Mouse (Mus musculus) kidney, embryonic 15.5 days (tissue): Measurements from ENCODE around the gene Rnase11. TPM values are rescaled to one million over a fixed set of nuclear protein-coding genes. Genes with fewer than 3 reads are reported as not detected.

ENCODE experiments used
- ATAC-seq: fragments of 200-750 bp; cut with Nextera tagmentation; replicated peaks from 2 replicates; pipeline ENCODE4 v1.8.0; 2017; ENCODE audit warnings: moderate TSS enrichment; ENCODE audit not compliant: low FRiP score
- H3K27ac ChIP-seq: fragments of 300-500 bp; sonication (generic); 2 replicates; pipeline ENCODE4 v1.5.1; 2015; ENCODE audit warnings: mild to moderate bottlenecking, inconsistent platforms
- H3K27me3 ChIP-seq: fragments of 300-500 bp; sonication (generic); 2 replicates; pipeline ENCODE4 v1.6.1; 2015; ENCODE audit warnings: inconsistent platforms
- H3K36me3 ChIP-seq: fragments of 300-500 bp; sonication (generic); 2 replicates; pipeline ENCODE4 v1.6.1; 2015; ENCODE audit warnings: inconsistent platforms
- H3K4me1 ChIP-seq: fragments of 300-500 bp; sonication (generic); 2 replicates; pipeline ENCODE4 v1.6.1; 2015; ENCODE audit warnings: inconsistent platforms
- H3K4me2 ChIP-seq: fragments of 300-500 bp; sonication (generic); 2 replicates; pipeline ENCODE4 v1.6.1; 2015; ENCODE audit warnings: moderate library complexity, mild to moderate bottlenecking, inconsistent platforms
- H3K4me3 ChIP-seq: fragments of 300-500 bp; sonication (generic); replicated peaks from 2 replicates; pipeline ENCODE4 v1.5.1; 2015; ENCODE audit warnings: mild to moderate bottlenecking, inconsistent platforms
- H3K9ac ChIP-seq: fragments of 300-500 bp; sonication (generic); 2 replicates; pipeline ENCODE4 v1.6.1; 2015; ENCODE audit warnings: mild to moderate bottlenecking, inconsistent platforms
- H3K9me3 ChIP-seq: fragments of 300-500 bp; sonication (generic); replicated peaks from 2 replicates; pipeline ENCODE4 v1.6.1; 2016; ENCODE audit warnings: inconsistent platforms
- WGBS: fragments of 180-500 bp; shearing (Covaris S2); methylation state at CpG from one replicate; pipeline ENCODE4 v1.1.7; 2015; ENCODE audit warnings: mixed read lengths; 5-methylcytosine and 5-hydroxymethylcytosine counted together
- polyA plus RNA-seq: library from polyadenylated mRNA; unstranded; fragments of >200 nt; fragmentation: Nextera tagmentation; extraction: Ambion mirVana; gene quantifications from 2 replicates; pipeline ENCODE4 v1.2.1, GENCODE M21; 2015

Gene Rnase11
- polyA plus RNA-seq, 1 experiment from 2014 or later: 0.38 TPM

DNA sequence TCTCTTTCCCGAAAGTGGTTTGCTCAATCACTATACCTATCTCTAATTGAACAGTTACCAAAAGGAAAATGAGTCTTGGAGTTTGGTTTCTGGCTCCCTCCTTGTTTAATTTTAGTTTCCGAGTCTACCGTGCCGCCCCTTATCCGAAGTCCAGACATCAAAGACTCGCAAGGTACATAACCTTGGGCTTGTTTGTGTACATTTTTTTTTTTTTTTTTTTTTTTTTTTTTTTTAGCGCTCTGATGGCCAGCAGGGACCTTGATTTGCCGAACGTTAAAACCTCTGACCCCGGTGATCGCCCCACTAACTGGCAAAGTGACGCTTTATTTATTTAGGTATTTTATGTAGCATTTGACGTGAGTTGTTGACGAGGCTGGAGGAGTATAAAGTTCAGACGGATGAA, 39.7 kb upstream of the Rnase11 start:
- Histone ChIP-seq H3K36me3 (no peaks in the 10 kb centered on the region), H3K27me3 (no peaks in the 10 kb centered on the region), H3K27ac (peak overlapping the region; percentile 94), H3K9ac (peak overlapping the region; percentile 56), H3K9me3 (no peaks in the 10 kb centered on the region), H3K4me3 (peak overlapping the region; percentile 65), H3K4me2 (peak overlapping the region; percentile 84), H3K4me1 (peaks cover 19% of the 10 kb centered on the region)
- under 1% methylated on average over 15 of the region's 15 CpGs for WGBS
- ATAC-seq: no peak

- peak; percentile 93 for ATAC-seq
- Histone ChIP-seq H3K27ac (peak overlapping the region; percentile 94), H3K9me3 (no peaks in the 10 kb centered on the region), H3K9ac (peak overlapping the region; percentile 54), H3K4me2 (peak overlapping the region; percentile 84), H3K4me1 (peaks cover 21% of the 10 kb centered on the region), H3K36me3 (no peaks in the 10 kb centered on the region), H3K27me3 (peaks cover under 1% of the 10 kb centered on the region; the same call in 1 of the 2 replicates), H3K4me3 (peak overlapping the region; percentile 65)
- WGBS: under 1% methylated on average over 34 of the region's 34 CpGs
Measured at GRCm38 (mm10) chr14:51088970-51089673, 39.2 kb upstream of the Rnase11 start.

DNA sequence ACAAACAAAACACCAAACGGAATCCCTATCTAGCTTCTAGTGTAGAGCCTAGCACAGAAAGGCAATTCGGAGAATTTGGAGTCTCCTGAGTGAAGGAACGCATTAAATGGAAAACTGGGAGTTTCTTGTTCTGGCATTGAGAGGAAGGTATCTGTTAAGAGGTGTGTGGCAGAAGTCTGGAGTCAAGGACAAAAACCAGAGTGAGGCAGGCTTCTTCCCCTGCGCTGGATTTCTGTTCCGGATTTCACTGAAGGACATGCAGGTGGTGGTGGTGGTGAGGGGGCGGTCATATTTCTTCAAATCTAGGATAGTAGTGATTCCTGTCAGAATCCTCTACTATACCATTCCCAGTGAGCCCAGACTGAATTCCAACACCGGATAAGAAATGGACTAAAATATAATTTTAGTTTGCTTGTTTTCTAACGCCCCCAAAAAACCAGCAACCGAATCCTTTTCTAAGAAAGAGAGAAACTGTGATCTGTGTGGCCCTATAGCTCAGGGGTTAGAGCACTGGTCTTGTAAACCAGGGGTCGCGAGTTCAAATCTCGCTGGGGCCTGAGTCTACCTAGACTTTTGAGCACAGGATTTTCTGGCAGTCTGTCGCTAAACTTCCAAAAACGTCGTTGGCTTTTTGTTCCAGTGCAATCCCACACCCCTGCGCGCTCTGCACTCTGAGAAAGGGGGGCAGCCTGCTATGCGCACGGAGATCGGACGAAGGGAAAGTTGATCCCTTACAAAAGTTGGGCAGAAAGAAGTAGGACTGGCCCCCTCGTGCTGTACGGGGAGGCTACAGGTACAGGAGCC, 38.4 kb upstream of the Rnase11 start:
- Histone ChIP-seq H3K9ac (peak overlapping the region; percentile 54), H3K4me1 (peaks cover 26% of the 10 kb centered on the region), H3K9me3 (no peaks in the 10 kb centered on the region), H3K4me3 (peak overlapping the region; percentile 65), H3K36me3 (no peaks in the 10 kb centered on the region), H3K27ac (peak overlapping the region; percentile 94), H3K27me3 (peaks cover 5% of the 10 kb centered on the region; the same call in 1 of the 2 replicates), H3K4me2 (peak overlapping the region; percentile 84)
- WGBS: under 1% methylated on average over 23 of the region's 23 CpGs
- ATAC-seq: peak; percentile 34

DNA sequence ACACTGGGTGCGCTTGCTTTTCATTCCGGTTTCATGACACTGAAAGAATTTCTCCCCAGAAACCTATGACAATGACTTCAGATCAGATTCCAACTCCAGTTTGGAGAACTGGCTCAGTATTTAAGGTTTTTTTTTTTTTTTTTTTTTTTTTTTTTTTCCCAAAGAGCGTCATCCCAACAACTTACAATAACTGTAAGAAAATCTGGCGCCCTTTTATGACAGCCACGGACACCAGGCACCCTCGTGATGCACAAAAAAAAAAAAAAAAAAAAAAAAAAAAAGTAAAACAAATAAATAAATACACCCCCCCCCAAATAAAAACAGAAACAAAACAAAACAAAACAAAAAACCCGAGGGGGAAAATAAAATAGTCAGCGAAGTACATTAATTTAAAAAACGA, 37.8 kb upstream of the Rnase11 start:
- Histone ChIP-seq H3K36me3 (no peaks in the 10 kb centered on the region), H3K27me3 (peaks cover 5% of the 10 kb centered on the region; the same call in 1 of the 2 replicates), H3K9ac (no peak overlapping the region), H3K4me3 (peak overlapping the region; percentile 65), H3K4me1 (peaks cover 26% of the 10 kb centered on the region), H3K9me3 (no peaks in the 10 kb centered on the region), H3K4me2 (peak overlapping the region; percentile 84), H3K27ac (no peak overlapping the region)
- WGBS: 12% methylated on average over 9 of the region's 9 CpGs
- no peak for ATAC-seq

GRCm38 (mm10) chr14:51085911-51086310, 35.9 kb upstream of the Rnase11 start:
- Histone ChIP-seq H3K4me3 (no peak overlapping the region), H3K9me3 (no peaks in the 10 kb centered on the region)
- WGBS: 85% methylated on average over 4 of the region's 4 CpGs

DNA sequence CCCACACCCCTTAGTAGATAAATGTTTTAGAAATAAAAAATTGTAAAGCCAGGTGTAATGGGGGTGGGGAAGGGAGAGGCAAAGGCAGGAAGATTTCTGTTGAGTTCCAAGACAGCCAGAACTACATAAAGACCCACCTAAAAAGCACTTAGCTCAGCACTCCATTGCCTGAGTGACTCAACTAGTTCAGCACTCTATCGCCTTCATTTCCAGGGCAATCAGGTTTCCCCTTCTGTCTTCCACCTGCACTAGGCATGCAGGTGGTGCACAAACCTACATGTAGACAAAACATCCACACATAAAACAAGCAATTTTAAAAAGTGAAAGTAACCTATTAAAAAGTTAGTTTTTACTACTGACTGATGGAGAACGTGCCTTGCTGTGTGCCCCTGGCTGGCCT, 35.1 kb upstream of the Rnase11 start:
- H3K27me3 ChIP-seq: peaks cover 5% of the 10 kb centered on the region
- no peak overlapping the region for H3K4me2 ChIP-seq
- no peak overlapping the region for H3K9ac ChIP-seq
- ATAC-seq: no peak
- no peaks in the 10 kb centered on the region for H3K9me3 ChIP-seq
- H3K27ac ChIP-seq: no peak overlapping the region
- peaks cover 20% of the 10 kb centered on the region for H3K4me1 ChIP-seq
- no peaks in the 10 kb centered on the region for H3K36me3 ChIP-seq
- 76% methylated on average over 2 of the region's 2 CpGs for WGBS
- H3K4me3 ChIP-seq: no peak overlapping the region

More at GRCm38 (mm10) chr14:51085911-51086310, 35.9 kb upstream of the Rnase11 start:
- H3K27ac ChIP-seq: no peak overlapping the region
- ATAC-seq: no peak
- no peaks in the 10 kb centered on the region for H3K36me3 ChIP-seq
- peaks cover 5% of the 10 kb centered on the region; the same call in 1 of the 2 replicates for H3K27me3 ChIP-seq
- no peak overlapping the region for H3K9ac ChIP-seq
- H3K4me2 ChIP-seq: no peak overlapping the region
- peaks cover 20% of the 10 kb centered on the region for H3K4me1 ChIP-seq

GRCm38 (mm10) chr14:51083805-51084204, 33.8 kb upstream of the Rnase11 start:
- WGBS: 16% methylated on average over 7 of the region's 7 CpGs
- ATAC-seq: no peak
- Histone ChIP-seq H3K36me3 (no peaks in the 10 kb centered on the region), H3K4me2 (peak overlapping the region; percentile 87), H3K27ac (no peak overlapping the region), H3K27me3 (peaks cover 8% of the 10 kb centered on the region), H3K4me1 (peaks cover 20% of the 10 kb centered on the region), H3K9me3 (no peaks in the 10 kb centered on the region), H3K4me3 (peak overlapping the region; percentile 61), H3K9ac (no peak overlapping the region)

DNA sequence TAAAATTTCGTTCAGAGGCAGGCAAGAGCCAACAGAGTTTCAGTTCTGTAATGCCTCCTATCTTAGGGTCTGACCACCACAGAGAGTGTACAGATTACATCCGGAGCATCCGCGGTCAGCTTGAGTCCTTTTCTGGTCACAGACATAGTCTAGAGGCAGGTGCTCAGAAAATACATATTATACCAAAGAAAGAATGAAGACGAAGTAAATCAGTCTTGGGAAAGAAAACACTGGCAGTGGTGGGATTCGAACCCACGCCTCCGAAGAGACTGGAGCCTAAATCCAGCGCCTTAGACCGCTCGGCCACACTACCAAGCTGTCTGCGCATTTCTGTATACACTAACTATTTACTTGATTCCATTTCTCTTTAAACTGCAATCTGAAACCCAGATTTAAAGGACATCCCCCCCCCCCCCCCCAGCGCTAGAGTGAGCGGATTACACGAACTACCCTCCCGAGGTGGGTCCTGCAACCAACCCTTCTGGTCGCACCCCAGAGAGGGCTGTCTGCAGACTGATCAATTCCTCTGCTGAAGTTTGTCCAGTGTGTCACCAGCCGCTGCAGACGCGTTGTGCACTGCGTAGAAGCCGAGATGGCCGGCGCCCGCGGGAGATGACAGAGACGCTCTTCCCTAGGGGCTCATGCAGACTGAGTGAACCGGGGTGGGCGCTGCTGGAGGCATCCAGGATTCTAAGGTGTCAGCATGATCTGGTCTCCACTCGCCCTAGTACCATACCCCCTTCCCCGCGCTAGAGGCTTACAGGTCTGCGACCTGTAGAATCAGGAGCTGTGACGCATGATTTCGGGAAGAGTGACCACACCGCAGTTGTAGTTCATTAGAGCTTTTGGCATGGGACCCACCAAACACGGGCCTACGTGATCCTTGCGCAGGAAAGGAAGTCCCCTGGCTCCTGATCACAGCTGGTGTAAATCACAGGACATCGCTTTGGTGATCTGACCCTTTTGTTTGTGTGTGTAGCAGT, 32.9 kb upstream of the Rnase11 start:
- H3K4me3 ChIP-seq: peak overlapping the region; percentile 61
- H3K9me3 ChIP-seq: no peaks in the 10 kb centered on the region
- H3K27me3 ChIP-seq: peaks cover 11% of the 10 kb centered on the region
- 3% methylated on average over 40 of the region's 40 CpGs for WGBS
- no peaks in the 10 kb centered on the region for H3K36me3 ChIP-seq
- peak overlapping the region; percentile 55 for H3K9ac ChIP-seq
- H3K4me1 ChIP-seq: peaks cover 16% of the 10 kb centered on the region
- no peak overlapping the region for H3K27ac ChIP-seq
- peak; percentile 80 for ATAC-seq
- H3K4me2 ChIP-seq: peak overlapping the region; percentile 87

DNA sequence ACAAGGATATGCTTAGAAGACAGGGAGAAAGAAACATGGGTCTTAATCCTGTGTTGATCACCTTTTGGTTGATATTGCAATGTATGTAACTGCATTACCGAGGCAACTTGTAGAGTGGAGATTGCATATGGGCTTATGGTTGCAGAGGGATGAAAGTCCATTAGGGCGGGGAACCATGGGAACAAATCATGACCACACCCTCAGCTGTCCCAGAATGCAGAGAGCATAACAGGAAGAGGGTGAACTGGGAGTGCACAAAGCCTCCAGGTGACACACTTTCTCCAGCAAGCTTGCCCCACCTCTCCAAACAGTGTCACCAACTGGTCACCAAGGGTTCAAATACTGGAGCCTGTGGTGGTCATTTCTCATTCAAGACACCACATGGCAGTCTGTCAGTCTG, 31.1 kb upstream of the Rnase11 start:
- Histone ChIP-seq H3K4me3 (no peak overlapping the region), H3K4me1 (peaks cover 13% of the 10 kb centered on the region), H3K36me3 (no peaks in the 10 kb centered on the region), H3K27me3 (peaks cover 11% of the 10 kb centered on the region), H3K27ac (no peak overlapping the region), H3K9ac (no peak overlapping the region), H3K9me3 (no peaks in the 10 kb centered on the region), H3K4me2 (no peak overlapping the region)
- ATAC-seq: no peak
- 81% methylated on average over 2 of the region's 2 CpGs for WGBS

DNA sequence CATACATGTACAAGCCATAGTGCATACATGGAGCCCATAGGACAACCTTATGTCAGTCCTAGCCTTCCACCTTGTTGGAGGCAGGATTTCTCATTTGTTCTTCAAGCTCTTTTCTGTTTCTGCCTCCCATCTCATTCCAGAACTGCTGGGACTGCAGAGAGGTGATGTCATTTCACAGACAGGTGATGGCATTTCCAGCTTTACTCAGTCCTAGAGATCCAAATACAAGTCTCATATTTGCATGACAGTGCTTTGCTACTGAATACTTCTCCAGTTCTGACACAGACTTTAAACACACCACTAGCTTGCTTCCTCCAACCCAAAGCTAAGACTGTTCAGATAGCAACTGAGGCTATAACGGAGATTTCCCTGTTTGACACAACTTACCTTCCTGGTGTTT, 29.2 kb upstream of the Rnase11 start:
- no peaks in the 10 kb centered on the region for H3K36me3 ChIP-seq
- no peak overlapping the region for H3K9ac ChIP-seq
- H3K9me3 ChIP-seq: no peaks in the 10 kb centered on the region
- no peak overlapping the region for H3K4me3 ChIP-seq
- no peak overlapping the region for H3K27ac ChIP-seq
- H3K4me1 ChIP-seq: peaks cover 11% of the 10 kb centered on the region
- H3K27me3 ChIP-seq: peaks cover 11% of the 10 kb centered on the region
- 91% methylated on average over 1 of the region's 1 CpGs for WGBS
- ATAC-seq: no peak
- no peak overlapping the region for H3K4me2 ChIP-seq

GRCm38 (mm10) chr14:51074335-51074734, 24.4 kb upstream of the Rnase11 start, which contains the start of gene Olfr750:
Olfr750 (minus strand) TSS chr14:51074435.
- no peak within 1 kb of the TSS for H3K4me3 ChIP-seq
- no peaks in the 10 kb centered on the region for H3K9me3 ChIP-seq
- H3K27ac ChIP-seq: no peak within 1 kb of the TSS
- H3K27me3 ChIP-seq: 0 out of 2 replicates have a peak, but pooled peaks cover 7% of the 10 kb centered on the region
- no peak for ATAC-seq
- H3K9ac ChIP-seq: no peak within 1 kb of the TSS
- 89% methylated on average over 3 of the region's 3 CpGs for WGBS
- no peaks in the 10 kb centered on the region for H3K36me3 ChIP-seq
- no peaks in the 10 kb centered on the region for H3K4me1 ChIP-seq
- H3K4me2 ChIP-seq: no peak within 1 kb of the TSS
